Mouse (Mus musculus): ENCODE measurements around the gene Trap1. TPM values are rescaled to one million over a fixed set of nuclear protein-coding genes. Genes with fewer than 3 reads are reported as not detected.

The Trap1 gene
- polyA plus RNA-seq (2014; fragmentation: Illumina TruSeq; extraction: RNeasy Lipid Tissue Mini Kit (QIAGEN cat#74804); ENCODE audit: low read depth, low replicate concordance), result 103 TPM

DNA sequence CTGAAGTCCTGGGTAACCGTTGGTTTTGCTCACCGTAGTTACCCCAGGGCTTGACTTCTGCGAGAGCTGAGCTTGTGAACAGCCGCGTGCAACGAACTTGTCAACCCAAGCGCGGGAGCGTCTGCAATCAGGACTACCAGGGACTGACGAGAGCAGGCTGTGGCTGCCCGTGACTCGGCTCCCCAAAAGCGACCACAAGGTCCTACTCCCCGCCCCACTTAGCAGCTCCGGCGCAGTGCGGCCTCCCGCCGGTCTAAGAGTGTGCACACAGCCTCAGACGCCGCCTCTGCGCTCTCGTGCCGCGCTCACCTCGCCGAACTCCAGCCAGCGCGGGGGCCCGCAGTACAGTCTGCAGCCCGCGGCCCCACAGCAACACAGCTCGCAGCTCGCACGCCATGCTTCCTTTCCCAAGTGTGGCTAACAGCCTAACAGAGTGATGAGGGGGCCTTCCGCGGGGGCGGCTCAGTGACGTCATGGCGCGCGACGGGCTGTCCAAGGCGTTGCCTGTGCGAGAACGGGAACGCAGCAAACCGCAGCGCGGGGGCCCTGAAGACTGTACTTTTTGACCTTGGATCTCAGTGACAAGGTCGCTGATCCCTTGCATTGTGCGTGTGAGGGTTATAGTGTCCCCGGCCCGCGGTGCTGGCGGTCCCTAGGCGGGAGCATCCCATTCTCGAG lies at the start of gene Trap1:
Gene Trap1 (minus strand): TSS at position 444 of the 678 bp plus-strand sequence.

DNA sequence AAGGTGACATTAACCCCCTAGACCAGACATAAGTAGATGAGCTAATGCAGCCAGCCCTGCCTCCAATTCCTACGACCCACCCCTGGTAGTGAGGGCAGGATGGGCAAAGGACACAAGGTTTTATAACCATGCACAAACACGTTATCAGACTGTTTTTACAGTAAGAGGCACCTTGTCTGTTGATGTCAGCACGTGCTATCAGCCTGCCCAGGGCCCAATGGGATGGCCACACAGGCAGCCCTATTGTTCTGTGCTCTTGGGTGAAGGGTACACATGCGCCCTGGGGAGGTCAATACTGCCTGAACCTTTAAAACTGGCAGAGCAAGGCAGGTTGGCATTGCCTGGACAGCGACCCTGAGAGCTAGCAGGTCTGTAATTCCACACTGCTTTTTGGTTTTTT lies 40.8 kb downstream of the Trap1 start, which contains the start of gene Dnase1:
Gene Dnase1 (plus strand): TSS at position 136 of the 400 bp plus-strand sequence.

GRCm38 (mm10) chr16:4003489-4004398 lies 73.9 kb downstream of the Trap1 start, which contains the start of gene Slx4:
Slx4 (minus strand) TSS chr16:4003770.

Other genes with a start within 250 kb of the Trap1 start
- gene Olfr15, start 246.9 kb downstream of the Trap1 start, polyA plus RNA-seq (2014; fragmentation: Illumina TruSeq; extraction: RNeasy Lipid Tissue Mini Kit (QIAGEN cat#74804); ENCODE audit: low read depth, low replicate concordance), result not detected
- 2.7 TPM for gene Zfp174, start 230.6 kb downstream of the Trap1 start, polyA plus RNA-seq (2014; fragmentation: Illumina TruSeq; extraction: RNeasy Lipid Tissue Mini Kit (QIAGEN cat#74804); ENCODE audit: low read depth, low replicate concordance)
- 96.9 TPM for gene Naa60, start 205.5 kb downstream of the Trap1 start, polyA plus RNA-seq (2014; fragmentation: Illumina TruSeq; extraction: RNeasy Lipid Tissue Mini Kit (QIAGEN cat#74804); ENCODE audit: low read depth, low replicate concordance)
- 11.5 TPM for gene Zfp597, start 193.3 kb downstream of the Trap1 start, polyA plus RNA-seq (2014; fragmentation: Illumina TruSeq; extraction: RNeasy Lipid Tissue Mini Kit (QIAGEN cat#74804); ENCODE audit: low read depth, low replicate concordance)
- gene Gm20695, start 193.2 kb downstream of the Trap1 start, polyA plus RNA-seq (2014; fragmentation: Illumina TruSeq; extraction: RNeasy Lipid Tissue Mini Kit (QIAGEN cat#74804); ENCODE audit: low read depth, low replicate concordance), result 2.8 TPM
- gene 1700037C18Rik, start 169.1 kb downstream of the Trap1 start, polyA plus RNA-seq (2014; fragmentation: Illumina TruSeq; extraction: RNeasy Lipid Tissue Mini Kit (QIAGEN cat#74804); ENCODE audit: low read depth, low replicate concordance), result 2.0 TPM
- 28.5 TPM for gene Cluap1, start 169.0 kb downstream of the Trap1 start, polyA plus RNA-seq (2014; fragmentation: Illumina TruSeq; extraction: RNeasy Lipid Tissue Mini Kit (QIAGEN cat#74804); ENCODE audit: low read depth, low replicate concordance)
- gene Nlrc3, start 101.2 kb downstream of the Trap1 start, polyA plus RNA-seq (2014; fragmentation: Illumina TruSeq; extraction: RNeasy Lipid Tissue Mini Kit (QIAGEN cat#74804); ENCODE audit: low read depth, low replicate concordance), result 0.57 TPM
- 28.0 TPM for gene Slx4, start 74.1 kb downstream of the Trap1 start, polyA plus RNA-seq (2014; fragmentation: Illumina TruSeq; extraction: RNeasy Lipid Tissue Mini Kit (QIAGEN cat#74804); ENCODE audit: low read depth, low replicate concordance)
- 591 TPM for gene Dnase1, start 40.9 kb downstream of the Trap1 start, polyA plus RNA-seq (2014; fragmentation: Illumina TruSeq; extraction: RNeasy Lipid Tissue Mini Kit (QIAGEN cat#74804); ENCODE audit: low read depth, low replicate concordance)
- 11.3 TPM for gene Crebbp, start 136.2 kb upstream of the Trap1 start, polyA plus RNA-seq (2014; fragmentation: Illumina TruSeq; extraction: RNeasy Lipid Tissue Mini Kit (QIAGEN cat#74804); ENCODE audit: low read depth, low replicate concordance)